Mouse (Mus musculus): ENCODE measurements around the gene Zfp568.
"Not testable (repeated sequence)": the region's sequence is repeated elsewhere in the genome, so short reads cannot be mapped to it uniquely, and the experiment has no call there.

The Zfp568 gene

DNA sequence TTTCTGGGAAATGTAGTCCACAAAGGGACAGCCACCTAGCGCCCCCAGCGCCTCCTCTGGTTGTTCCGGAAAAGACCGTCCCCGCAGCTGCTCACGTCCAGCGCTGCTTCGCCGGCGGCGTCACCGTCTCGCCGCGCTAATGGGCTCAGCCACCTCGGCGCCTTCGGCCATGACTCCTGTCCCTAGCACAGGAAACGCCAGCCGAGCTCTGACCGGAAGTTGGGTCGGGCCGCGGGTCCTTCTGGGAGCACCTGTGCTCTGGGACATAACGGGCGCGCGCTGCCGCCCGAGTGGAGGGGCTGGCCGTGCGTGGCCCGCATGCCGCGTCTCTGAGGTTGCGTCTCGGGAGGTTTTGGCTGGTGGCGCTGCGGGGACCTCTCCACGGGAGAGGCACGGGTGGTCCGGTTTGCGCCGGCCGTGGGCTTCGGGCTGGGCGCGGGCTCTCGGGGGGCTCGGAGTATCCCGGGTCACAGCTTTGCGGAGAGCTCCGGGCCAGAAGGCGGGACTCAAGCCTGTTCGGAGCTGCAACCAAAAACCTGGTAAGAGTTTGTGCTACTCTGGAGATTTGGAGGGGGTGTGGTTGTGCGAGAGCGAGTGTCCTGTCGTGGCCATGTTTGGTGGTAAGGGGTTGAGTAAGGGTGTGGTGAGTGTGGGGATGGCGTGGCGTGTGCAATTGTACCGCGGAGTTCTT is at the start of gene Zfp568:
Gene Zfp568 (plus strand): TSS at position 266 of the 691 bp plus-strand sequence.
- DNase-seq (ENCODE audit: extremely low read depth, low read depth) = peak; percentile 81

DNA sequence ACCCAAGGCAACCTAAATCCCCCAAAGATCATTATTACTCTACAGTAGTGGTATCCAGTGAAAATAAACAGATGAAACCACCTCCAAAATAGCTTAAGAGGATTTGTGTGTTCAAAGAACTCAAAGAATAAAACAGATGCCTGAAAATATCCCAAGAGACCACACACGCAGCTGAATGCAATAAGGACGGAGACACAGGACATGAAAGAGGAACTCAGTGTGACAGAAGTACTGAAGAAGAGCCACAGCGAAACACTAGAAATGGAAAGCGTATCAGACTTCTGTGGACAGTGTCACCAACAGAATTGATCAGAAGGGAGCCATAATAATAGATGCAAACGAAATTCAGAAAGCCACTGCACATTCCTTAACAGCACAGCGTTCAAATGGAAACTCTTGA is 44.9 kb upstream of the Zfp568 start:
- no peak for DNase-seq (ENCODE audit: extremely low read depth, low read depth)

DNA sequence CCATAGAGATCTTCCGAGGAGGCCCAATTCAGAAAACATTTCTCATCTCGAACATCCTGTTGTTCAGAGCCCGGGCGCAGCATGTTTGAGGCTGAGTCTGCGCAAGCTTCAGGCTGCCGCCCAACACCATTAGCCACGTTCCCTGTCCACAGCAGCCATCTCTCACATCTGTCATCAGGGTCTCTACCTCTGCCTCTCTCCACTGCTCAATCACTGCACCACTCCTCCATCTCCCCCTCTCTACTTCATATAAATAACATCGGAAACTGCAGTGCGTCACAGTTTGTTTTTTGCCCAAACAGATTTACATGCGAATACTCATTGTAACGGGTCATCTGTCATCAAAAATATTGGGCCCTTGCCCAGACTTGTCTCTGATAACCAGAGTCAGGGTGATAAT is 42.7 kb upstream of the Zfp568 start:
- DNase-seq (ENCODE audit: extremely low read depth, low read depth) = no peak

DNA sequence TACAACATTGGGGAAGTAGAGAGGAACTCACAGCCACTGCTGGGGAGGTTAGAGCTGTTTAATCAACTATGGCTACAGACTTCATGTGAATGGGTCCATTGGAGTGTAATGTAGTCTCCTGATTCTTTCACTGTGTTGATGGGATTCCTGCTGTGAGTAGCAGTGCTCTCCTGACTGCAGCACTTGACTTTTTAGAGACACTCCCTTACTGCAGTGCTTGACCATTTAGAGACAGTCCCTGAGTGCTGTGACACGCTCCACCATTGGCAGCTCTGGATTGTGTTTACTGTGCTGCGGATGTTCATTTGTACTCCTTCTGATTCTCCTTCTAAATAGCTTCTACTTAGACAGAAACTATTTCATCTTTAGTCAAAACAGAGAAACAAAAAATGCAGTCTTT is 41.0 kb upstream of the Zfp568 start:
- no peak for DNase-seq (ENCODE audit: extremely low read depth, low read depth)

DNA sequence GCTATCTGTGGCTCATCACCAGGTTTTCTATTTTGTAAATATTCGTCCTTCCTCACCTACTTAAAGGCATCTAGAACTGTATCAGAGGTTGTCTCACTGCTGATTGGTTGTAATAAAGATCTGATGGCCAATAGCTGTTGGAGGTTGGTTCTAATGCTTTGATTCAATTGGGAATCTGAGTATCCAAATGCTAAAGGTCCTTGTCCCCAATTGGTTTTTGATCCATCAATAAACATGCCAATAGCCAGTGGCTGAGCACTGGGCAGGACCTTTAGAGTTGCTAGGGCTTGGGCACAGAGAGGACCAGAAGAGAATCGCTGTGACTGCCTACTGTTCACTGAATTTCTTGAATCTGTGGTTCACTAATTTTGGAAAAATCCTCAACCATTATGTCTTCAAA is 40.0 kb upstream of the Zfp568 start:
- DNase-seq (ENCODE audit: extremely low read depth, low read depth) = no peak

DNA sequence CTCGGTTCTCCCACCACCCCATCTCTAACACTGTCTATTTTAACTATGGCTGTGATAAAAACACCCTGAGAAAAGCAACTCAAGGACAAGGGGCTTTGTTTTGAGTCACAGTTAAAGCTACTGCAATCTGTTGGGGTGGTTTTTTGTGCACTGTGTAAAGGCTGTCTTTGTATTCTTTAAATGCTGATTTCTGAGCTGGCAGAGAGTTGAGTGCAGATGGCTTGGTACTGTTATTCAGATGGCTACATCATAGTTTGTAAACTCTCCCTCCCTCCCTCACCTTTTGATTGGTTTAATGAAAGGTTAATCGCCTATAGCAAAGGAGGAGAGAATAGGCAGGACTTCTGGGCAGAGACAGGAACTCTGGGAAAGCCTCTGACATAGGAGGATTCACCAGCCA is 39.6 kb upstream of the Zfp568 start:
- no peak for DNase-seq (ENCODE audit: extremely low read depth, low read depth)

DNA sequence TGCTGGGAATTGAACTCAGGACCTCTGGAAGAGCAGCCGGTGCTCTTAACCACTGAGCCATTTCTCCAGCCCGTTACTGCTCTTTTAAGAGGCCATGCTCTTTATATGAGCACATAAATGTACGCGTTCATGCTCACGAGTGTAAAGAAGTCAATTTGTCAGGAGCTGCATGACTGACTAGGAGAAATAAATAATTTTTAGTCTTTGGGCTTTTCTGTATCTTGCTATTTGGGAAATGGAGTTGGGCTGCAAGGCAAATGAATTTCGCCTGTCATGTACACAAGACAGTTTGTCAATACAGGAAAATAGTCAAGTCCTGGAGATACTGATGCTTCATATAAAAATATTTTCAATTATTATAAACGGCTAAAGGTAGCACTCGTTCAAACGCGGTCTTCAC is 30.7 kb upstream of the Zfp568 start:
- no peak for DNase-seq (ENCODE audit: extremely low read depth, low read depth)

DNA sequence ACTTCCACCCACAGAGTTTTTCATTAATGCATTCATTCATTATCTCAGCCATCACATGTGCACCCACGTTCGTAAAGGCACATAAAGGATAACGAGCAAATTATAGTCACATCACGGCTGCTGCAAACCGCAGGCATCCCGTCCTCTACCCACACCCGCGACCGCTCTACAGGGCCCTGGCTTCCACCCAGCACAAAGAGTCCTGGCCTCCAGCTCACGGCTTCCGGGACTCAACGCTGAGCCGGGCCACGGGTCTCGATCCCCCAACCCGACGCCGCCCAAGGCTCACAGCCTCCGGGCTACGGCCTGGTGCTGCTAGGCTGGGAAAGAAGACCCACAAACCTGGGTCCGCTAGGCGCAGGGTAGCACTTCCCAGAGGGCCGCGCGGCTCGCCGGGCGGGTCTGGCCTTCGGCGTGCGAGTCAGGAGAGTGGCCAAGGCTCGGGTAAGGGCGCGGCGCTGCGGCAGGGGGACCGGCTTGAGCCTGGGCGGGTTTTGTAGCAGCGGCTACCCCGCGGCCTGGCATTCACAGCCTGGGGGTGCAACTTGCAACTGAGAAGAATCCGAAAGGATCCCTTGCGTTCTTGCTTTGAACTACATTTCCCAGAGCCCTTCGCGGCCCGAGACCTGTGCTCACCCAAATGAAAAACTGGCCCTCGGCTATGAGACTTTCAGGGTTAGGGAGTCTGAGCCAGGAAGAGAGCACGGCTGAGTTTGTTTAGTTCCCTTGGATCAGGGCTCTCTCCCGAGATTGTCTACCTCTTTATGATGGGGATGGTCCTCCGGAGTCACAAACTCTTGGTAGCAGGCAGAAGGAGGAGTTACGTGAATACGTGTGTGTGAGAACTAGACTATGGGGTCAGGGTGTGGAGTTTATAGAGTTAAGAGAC is 30.0 kb upstream of the Zfp568 start, which contains the start of gene Zfp74:
Gene Zfp74 (minus strand): TSS at position 577 of the 889 bp plus-strand sequence.
- peak; percentile 77 for DNase-seq (ENCODE audit: extremely low read depth, low read depth)

DNA sequence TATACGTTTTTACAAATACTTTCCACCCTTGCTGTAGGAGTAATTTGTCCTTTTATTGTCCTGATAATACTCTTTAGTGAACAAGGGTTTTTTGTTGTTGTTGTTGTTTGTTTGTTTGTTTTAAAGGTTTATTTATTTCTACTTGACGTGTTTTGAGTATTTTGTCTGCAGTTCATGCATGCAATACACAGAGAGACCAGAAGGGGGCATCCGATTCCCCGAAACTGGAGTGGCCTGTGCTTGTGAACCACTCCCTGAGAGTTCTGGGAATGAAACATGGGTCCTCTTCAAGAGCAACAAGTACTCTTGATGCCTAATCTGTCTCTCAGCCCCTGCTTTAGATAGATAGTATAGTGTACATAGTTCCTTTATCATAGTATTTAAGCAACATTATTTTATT is 29.0 kb upstream of the Zfp568 start:
- DNase-seq (ENCODE audit: extremely low read depth, low read depth) = no peak

DNA sequence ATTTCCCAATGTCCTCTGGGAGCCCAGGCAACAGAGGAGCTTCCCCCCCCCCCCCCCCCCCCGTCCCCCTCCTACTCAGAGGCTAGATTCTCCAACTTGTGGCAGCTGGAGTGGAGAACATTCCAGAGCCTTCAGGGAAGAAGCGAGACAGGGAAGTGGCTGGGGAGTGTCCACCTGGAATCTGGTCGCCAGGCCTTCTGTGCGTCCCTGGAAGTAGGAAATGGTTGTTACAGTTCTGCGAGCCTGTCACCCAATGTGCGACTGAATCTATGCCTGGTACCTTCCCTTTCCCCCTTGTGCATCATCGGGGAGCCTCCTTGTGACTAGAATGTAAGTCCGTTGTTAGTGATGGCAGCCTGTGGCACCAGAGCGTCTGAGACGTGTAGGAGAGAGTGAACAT is 27.5 kb upstream of the Zfp568 start:
- DNase-seq (ENCODE audit: extremely low read depth, low read depth) = no peak

DNA sequence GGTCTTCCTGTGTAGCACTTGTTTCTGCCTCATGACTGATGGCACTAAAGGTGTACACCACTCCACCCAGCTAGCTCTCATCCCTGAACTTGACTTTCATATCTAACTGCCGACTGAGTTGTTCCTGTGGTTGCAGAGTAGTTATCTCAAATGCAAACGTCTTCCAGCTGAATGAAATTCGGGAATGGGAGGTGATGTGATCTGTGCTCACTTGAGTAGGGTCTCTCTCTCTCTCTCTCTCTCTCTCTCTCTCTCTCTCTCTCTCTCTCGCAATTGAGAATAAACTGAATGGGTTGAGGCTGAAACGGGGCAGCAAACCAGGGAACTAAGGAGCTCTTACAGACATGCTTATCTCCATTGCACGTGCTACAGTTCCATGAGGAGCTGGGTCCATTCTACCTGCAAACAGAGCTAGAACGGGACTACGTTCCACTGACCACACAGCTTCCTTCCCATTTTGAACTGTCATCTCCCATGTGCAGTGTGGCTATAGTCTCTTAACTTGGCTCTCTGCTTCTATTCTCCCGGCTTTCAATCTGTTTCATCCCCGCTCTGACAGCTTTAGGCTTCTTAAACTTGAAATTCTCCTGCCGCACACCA is 25.5 kb upstream of the Zfp568 start:
- DNase-seq (ENCODE audit: extremely low read depth, low read depth) = peak; percentile 53

DNA sequence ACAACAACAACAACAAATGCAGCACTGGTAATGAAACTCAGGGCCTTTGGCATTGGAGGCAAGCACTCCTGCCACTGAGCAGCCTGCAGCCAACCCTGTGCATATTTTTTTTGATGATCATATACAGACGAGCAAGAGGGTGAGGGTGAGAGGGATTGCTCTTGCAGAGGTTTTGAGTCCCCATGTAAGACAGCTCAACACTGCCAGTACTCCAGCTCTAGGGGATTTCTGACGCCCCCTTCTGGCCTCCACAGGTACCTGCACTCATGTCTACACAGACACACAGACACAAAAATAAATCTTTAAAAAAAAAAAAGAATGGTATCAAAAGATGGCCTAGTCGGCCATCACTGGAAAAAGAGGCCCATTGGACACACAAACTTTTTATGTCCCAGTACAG is 24.8 kb upstream of the Zfp568 start:
- no peak for DNase-seq (ENCODE audit: extremely low read depth, low read depth)

DNA sequence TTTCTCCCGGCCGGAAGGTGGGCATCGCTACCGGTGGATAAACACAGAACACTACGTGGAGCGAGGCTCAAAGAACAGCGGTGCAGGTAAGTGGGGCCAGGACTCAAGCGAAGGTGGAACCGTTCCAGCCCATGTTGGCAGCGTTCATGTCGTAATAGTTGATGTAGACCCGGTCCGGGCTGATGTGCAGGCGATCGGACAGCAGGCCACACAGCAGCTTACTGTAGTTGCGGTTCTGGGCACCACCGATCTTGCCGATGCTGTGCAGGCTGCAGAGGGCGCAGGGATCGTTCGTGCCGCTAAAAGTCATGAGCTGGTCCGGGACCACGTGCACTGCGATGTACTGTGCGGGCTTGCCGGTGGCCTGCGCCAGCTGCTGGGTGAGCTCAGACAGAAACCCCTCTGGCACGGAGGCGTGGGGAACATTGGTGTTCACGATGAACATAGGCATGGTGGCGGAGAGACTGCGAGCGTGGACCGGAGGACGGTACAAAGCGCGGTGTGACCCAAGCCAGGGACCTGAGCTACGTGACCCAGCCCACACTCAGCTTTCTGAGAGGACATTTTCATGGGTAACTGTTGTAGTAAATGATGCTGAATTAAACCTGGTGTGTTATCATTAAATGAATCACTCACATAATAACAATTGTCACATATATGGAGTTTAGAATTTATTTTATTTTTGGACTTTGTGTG is 18.5 kb upstream of the Zfp568 start:
- not testable (repeated sequence) for DNase-seq (ENCODE audit: extremely low read depth, low read depth)

DNA sequence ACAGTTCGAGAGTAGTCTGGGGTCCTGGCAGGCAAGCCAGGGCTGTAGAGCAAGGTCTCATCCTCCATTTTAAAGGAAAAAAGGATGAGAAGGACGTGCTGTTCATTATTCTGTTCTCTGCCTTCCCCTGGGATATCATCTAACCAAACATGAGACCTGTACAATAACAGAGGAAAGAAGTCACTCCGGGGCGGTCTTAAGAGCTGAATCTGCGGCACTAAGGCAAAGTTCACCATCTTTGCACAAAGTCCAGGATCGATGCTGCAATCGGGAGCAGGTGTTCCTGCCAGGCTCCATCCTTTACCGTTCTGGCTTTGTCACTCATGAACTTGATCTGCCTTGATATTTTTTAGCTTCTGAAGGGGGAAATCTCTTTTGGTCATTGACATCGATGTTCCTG is 13.1 kb upstream of the Zfp568 start:
- DNase-seq (ENCODE audit: extremely low read depth, low read depth) = no peak

DNA sequence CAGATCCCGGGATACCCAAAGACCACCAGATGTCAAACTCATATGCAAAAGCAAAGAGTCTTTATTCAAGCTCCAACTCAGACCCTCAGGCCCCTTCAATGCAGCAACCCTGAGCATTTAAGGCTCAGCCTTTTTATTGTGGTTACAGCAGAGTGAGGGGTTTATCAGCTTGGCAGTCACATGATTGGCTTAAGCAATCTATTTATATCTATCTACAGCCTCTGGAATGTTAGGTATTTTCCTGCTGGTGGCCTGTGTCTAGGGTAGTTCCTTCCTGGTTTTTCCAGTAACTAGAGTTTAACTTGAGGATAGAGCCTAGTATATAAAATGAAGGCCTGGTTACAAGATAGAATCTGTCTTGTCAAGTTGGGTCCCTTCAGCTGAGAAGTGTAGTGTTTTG is 3.0 kb upstream of the Zfp568 start:
- no peak for DNase-seq (ENCODE audit: extremely low read depth, low read depth)

DNA sequence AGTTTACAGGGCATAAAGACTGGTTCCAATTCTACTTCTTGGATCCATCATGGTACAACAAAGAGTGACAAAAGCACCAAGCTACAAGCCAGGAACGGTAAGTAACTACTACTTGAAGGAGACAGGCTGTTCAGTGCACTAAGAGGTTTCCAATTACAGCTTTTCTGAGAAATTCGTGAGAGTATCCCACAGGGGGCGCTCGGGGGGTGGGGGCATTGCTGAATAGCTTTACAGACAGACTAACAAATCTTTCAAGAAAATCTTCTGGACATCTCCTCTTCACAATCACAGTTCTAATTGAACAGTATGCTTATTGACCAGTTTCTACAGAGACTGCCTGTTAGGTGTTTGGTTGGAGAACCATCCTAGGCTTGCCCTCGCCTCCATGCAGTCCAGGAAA is 2.3 kb upstream of the Zfp568 start:
- DNase-seq (ENCODE audit: extremely low read depth, low read depth) = no peak

DNA sequence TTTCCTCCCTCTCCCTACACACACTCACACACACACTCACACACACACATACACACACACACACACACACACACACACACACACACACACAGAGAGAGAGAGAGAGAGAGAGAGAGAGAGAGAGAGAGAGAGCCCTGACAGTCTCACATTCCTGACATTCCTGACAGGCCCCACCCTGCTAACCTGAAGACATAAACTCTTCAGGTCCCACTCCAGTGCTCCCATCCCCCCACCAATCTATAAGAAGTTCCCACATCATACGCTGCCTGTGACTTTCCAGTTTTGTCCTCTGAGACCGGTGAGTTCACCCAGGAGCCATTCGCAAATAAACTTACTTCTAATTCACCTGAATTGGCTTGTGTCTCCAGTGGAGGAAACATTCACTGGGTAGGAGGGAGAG is 1.9 kb upstream of the Zfp568 start:
- no peak for DNase-seq (ENCODE audit: extremely low read depth, low read depth)

DNA sequence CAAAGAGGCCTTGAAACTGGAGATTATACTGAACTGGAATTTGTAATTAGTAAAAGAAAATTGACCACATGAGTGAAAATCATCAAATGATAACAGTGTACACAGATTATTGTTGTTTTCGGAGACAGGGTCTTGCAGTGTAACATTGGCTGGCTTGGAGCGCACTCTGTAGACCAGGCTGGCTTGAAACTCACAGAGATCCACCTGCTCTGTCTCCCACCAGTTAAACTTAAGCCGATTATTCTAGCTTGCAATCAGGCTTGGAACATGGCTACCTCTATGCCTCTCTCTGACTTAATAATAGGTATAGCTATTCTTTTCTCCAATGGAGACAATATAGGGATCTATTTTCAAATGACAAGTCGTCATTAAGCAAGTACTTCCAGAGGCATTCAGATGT is 1.4 kb upstream of the Zfp568 start:
- DNase-seq (ENCODE audit: extremely low read depth, low read depth) = no peak

DNA sequence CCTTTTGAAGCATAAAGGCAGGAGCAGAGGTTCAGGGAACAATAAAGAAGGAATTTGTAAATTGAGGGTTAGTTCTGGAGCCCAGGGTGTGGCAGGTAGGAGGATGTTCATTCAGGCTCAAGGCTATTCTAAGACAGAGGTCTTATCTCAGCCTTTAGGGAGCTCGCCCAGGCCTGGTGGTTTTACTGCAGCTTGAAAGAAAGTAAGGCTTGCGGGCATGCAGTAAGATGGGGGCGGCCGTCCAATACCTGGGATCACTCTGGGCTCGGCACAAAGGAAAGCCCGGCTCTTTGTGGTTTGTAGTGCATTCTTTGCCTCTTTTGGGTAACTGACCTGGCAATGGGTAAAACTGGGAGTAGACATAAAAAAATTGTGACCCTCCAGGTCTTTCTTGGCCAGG is 824 bp upstream of the Zfp568 start:
- peak; percentile 63 for DNase-seq (ENCODE audit: extremely low read depth, low read depth)

DNA sequence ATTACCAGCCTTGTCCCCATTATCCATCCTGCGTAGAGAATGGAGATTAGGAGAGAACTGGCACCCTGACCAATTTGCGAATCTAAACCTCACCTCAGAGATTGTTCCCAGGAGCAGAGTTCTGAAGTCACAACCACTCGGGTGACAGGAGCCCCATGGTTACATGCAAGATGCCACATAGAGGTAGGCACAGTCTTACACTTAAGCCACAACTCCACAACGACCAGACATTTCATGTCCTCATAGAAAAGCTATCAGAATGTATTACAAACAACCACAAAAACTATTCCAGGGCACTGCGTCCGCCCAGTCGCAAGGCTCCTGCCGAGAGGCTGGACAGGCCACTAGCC is 440 bp upstream of the Zfp568 start:
- no peak for DNase-seq (ENCODE audit: extremely low read depth, low read depth)

DNA sequence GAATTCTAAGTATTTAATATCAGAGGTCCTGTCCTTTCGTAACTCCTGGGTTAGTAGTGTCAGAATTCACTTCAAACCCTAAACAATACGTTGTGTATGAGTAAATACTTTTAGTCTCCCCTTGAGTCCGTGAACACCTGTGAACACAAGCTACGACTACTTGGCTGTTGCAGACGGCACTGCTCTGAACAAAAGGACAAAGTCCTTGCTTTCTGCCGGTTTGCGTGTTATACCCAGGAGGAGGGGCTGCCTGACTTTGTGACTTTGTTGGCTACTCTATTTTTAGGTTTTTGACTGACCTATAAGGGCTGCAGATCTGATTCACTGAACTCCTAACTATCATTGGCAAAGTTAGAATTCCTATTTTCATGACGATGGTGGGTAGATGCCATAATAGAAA is 2.3 kb downstream of the Zfp568 start:
- no peak for DNase-seq (ENCODE audit: extremely low read depth, low read depth)

DNA sequence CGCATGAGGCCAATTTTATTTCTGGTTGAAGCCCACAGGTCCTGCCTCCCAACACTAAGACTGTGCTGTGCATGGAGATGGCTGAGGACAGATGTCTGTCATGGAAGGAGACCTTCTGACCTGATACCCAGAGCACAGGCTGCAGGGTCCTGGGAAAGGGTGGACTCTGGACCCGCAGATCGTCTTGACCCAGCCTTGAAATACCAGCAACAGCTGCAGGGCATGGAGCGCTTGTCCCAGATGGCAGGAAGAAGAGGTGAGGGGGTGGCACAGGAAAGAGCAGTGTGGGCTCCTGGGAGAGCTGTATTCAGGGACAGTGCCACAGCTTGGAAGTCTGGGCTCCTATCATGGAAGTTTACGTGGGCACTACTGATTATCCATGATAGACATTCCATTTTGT is 3.8 kb downstream of the Zfp568 start:
- DNase-seq (ENCODE audit: extremely low read depth, low read depth) = no peak

Measured in MEL-GATA-1-ER (cell line).